Mouse (Mus musculus) thymus, postnatal 25 days (tissue): ENCODE data around the gene Mrpl37.
"Not testable (repeated sequence)": the region's sequence is repeated elsewhere in the genome, so short reads cannot be mapped to it uniquely, and the experiment has no call there.

ENCODE experiments used
- DNase-seq: peaks from one replicate; pipeline ENCODE4 v3.0.0; 2022

The Mrpl37 gene

GRCm38 (mm10) chr4:107066252-107067124, at the start of gene Mrpl37, which contains the start of gene Cyb5rl:
Mrpl37 (minus strand) TSS chr4:107066868.
Cyb5rl (plus strand) TSS chr4:107066988.
- peak; percentile 98 for DNase-seq

GRCm38 (mm10) chr4:107114278-107114677, 47.6 kb upstream of the Mrpl37 start:
- no peak for DNase-seq

GRCm38 (mm10) chr4:107109181-107109580, 42.5 kb upstream of the Mrpl37 start:
- DNase-seq, result not testable (repeated sequence)

- DNase-seq, result no peak
Measured at GRCm38 (mm10) chr4:107108291-107108731, 41.6 kb upstream of the Mrpl37 start.

- DNase-seq, result no peak
Measured at GRCm38 (mm10) chr4:107106777-107107176, 40.1 kb upstream of the Mrpl37 start.

GRCm38 (mm10) chr4:107102220-107102619, 35.6 kb upstream of the Mrpl37 start:
- no peak for DNase-seq

- no peak for DNase-seq
Measured at GRCm38 (mm10) chr4:107098791-107099525, 32.3 kb upstream of the Mrpl37 start.

GRCm38 (mm10) chr4:107098375-107098774, 31.7 kb upstream of the Mrpl37 start:
- no peak for DNase-seq

GRCm38 (mm10) chr4:107097871-107098270, 31.2 kb upstream of the Mrpl37 start:
- DNase-seq, result no peak

- no peak for DNase-seq
Measured at GRCm38 (mm10) chr4:107096841-107097373, 30.2 kb upstream of the Mrpl37 start, which contains the start of gene Cdcp2. Cdcp2 (plus strand) TSS chr4:107096891.

GRCm38 (mm10) chr4:107096043-107096442, 29.4 kb upstream of the Mrpl37 start:
- DNase-seq, result no peak

GRCm38 (mm10) chr4:107094484-107095187, 28.0 kb upstream of the Mrpl37 start:
- DNase-seq, result no peak

- DNase-seq, result no peak
Measured at GRCm38 (mm10) chr4:107091696-107092095, 25.0 kb upstream of the Mrpl37 start.

GRCm38 (mm10) chr4:107084858-107085257, 18.2 kb upstream of the Mrpl37 start:
- DNase-seq, result no peak

GRCm38 (mm10) chr4:107084343-107084742, 17.7 kb upstream of the Mrpl37 start:
- DNase-seq, result no peak

- no peak for DNase-seq
Measured at GRCm38 (mm10) chr4:107083126-107083525, 16.5 kb upstream of the Mrpl37 start.

- no peak for DNase-seq
Measured at GRCm38 (mm10) chr4:107082185-107082584, 15.5 kb upstream of the Mrpl37 start.

GRCm38 (mm10) chr4:107079716-107080115, 13.0 kb upstream of the Mrpl37 start:
- no peak for DNase-seq

GRCm38 (mm10) chr4:107078894-107079293, 12.2 kb upstream of the Mrpl37 start:
- no peak for DNase-seq

GRCm38 (mm10) chr4:107075456-107075855, 8.8 kb upstream of the Mrpl37 start:
- no peak for DNase-seq

- DNase-seq, result no peak
Measured at GRCm38 (mm10) chr4:107072343-107072742, 5.7 kb upstream of the Mrpl37 start.

- no peak for DNase-seq
Measured at GRCm38 (mm10) chr4:107067151-107067840, 628 bp upstream of the Mrpl37 start.
